Mouse (Mus musculus) ES-E14 (cell line): ENCODE data around the gene Rab15. TPM values are rescaled to one million over a fixed set of nuclear protein-coding genes. Genes with fewer than 3 reads are reported as not detected.

Experiments
- DNase-seq: peaks from one replicate; pipeline ENCODE4 v3.0.0-alpha.2; 2013; ENCODE audit warnings: low read depth, low spot score
- H3K27ac ChIP-seq: 2 replicates; pipeline ENCODE4 v1.5.1; 2012; ENCODE audit warnings: low read depth, mild to moderate bottlenecking, low read length, moderate library complexity, mixed read lengths; ENCODE audit not compliant: poor library complexity, insufficient read depth, severe bottlenecking
- H3K36me3 ChIP-seq: 2 replicates; pipeline ENCODE4 v1.6.1; 2012; ENCODE audit warnings: mild to moderate bottlenecking, low read length, moderate library complexity, mixed read lengths; ENCODE audit not compliant: control insufficient read depth, poor library complexity, insufficient read depth, severe bottlenecking
- H3K4me1 ChIP-seq, 2 experiments: fragments of 150-350 bp in 1 of 2; sonication (generic) in 1 of 2; 2 replicates each; pipeline ENCODE4 v1.6.1; 2012; ENCODE audit warnings: low read length in 2 of 2, mild to moderate bottlenecking in 1 of 2, mixed read lengths in 1 of 2; ENCODE audit not compliant: control insufficient read depth in 2 of 2, insufficient read depth in 2 of 2, poor library complexity in 1 of 2
- H3K4me3 ChIP-seq, 2 experiments: fragments of 150-350 bp in 1 of 2; sonication (generic) in 1 of 2; 2 replicates each; pipeline ENCODE4 v1.5.1; 2012; ENCODE audit warnings: low read length in 2 of 2, low read depth in 1 of 2, mild to moderate bottlenecking in 1 of 2, mixed read lengths in 1 of 2; ENCODE audit not compliant: insufficient read depth in 1 of 2, poor library complexity in 1 of 2, severe bottlenecking in 1 of 2
- H3K9ac ChIP-seq: 2 replicates; pipeline ENCODE4 v1.6.1; 2012; ENCODE audit warnings: low read depth, mild to moderate bottlenecking, low read length, mixed read lengths; ENCODE audit not compliant: poor library complexity, insufficient read depth, severe bottlenecking
- H3K9me3 ChIP-seq: fragments of 150-350 bp; sonication (generic); 2 replicates; pipeline ENCODE4 v1.6.1; 2012; ENCODE audit warnings: low read depth, mild to moderate bottlenecking, low read length; ENCODE audit not compliant: control insufficient read depth, insufficient read depth
- CHD2 ChIP-seq: IDR thresholded peaks from 2 replicates; pipeline ENCODE4 v1.6.1; 2014; ENCODE audit warnings: mild to moderate bottlenecking, low read depth, low read length, inconsistent platforms
- HCFC1 ChIP-seq: IDR thresholded peaks from 2 replicates; pipeline ENCODE4 v1.6.1; 2012; ENCODE audit warnings: low read length, inconsistent platforms, borderline replicate concordance; ENCODE audit not compliant: insufficient read depth
- MAFK ChIP-seq: IDR thresholded peaks from 2 replicates; pipeline ENCODE4 v1.6.1; 2014; ENCODE audit warnings: mild to moderate bottlenecking, low read depth, low read length, inconsistent platforms; ENCODE audit not compliant: insufficient read depth
- ZC3H11A ChIP-seq: IDR thresholded peaks from 2 replicates; pipeline ENCODE4 v1.6.1; 2012; ENCODE audit warnings: low read depth, mild to moderate bottlenecking, inconsistent platforms, low read length, borderline replicate concordance
- ZNF384 ChIP-seq: IDR thresholded peaks from 2 replicates; pipeline ENCODE4 v1.6.1; 2012; ENCODE audit warnings: low read depth, low read length, inconsistent platforms
- in situ Hi-C, 2 experiments: fragments of 600-800 bp; cut with MboI; formaldehyde crosslinking; loops; one replicate each; pipeline ENCODE4 v1.15.1; 2025; ENCODE audit warnings: low sequenced_read_pairs in 2 of 2, inconsistent platforms in 1 of 2; ENCODE audit not compliant: unreplicated experiment in 2 of 2
- total RNA-seq: library from RNA; depleted of rRNA; stranded (reverse); fragments of 300-350 nt; gene quantifications from 2 replicates; pipeline ENCODE4 v1.2.3, GENCODE M21; 2012

Rab15 gene
- total RNA-seq, 1 experiment, result 9.5 TPM

DNA sequence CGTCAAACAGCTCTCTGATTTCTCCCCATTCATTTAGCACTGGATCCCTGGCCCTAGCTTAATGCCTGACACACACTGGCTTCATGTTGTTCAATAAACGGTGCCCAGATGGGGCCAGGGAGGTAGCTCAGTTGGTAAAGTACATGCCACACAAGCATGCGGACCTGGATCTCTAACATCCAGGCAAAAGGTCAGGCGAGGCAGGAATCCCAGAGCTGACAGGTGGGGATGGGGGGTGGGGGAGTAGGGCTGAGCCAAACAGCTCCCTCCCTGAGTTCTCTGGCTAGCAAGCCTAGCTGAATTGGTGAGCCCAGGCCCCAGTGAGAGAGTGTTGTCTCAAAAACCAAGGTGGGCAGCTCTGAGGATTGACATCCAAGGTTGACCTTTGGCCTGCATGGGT lies 5.5 kb downstream of the Rab15 start:
- Histone ChIP-seq H3K27ac (no peak overlapping the region), H3K9ac (no peak overlapping the region), H3K4me3 (no peak overlapping the region)

GRCm38 (mm10) chr12:76816720-76817119 lies 6.0 kb downstream of the Rab15 start:
- Histone ChIP-seq H3K9ac (no peak overlapping the region), H3K4me1 (peaks cover 3 to 21% of the 10 kb centered on the region in 2 experiments; a peak in 2 of 4 replicates), H3K9me3 (no peaks in the 10 kb centered on the region), H3K4me3 (no peak overlapping the region), H3K27ac (no peak overlapping the region), H3K36me3 (peaks cover 5% of the 10 kb centered on the region; the same call in 1 of the 2 replicates)
- DNase-seq, result no peak
- in situ Hi-C loops, result no loop called here
- no peak for TF ChIP-seq CHD2
- TF ChIP-seq ZC3H11A, result no peak
- TF ChIP-seq MAFK, result no peak
- no peak for TF ChIP-seq HCFC1
- TF ChIP-seq ZNF384, result no peak

More for the DNA sequence above, 5.5 kb downstream of the Rab15 start:
- TF ChIP-seq HCFC1, result no peak
- TF ChIP-seq ZNF384, result no peak
- TF ChIP-seq CHD2, result no peak
- no peak for TF ChIP-seq MAFK
- no peak for TF ChIP-seq ZC3H11A
- Histone ChIP-seq H3K4me1 (peaks cover 3 to 21% of the 10 kb centered on the region in 2 experiments; a peak in 2 of 4 replicates), H3K9me3 (no peaks in the 10 kb centered on the region), H3K36me3 (peaks cover 5% of the 10 kb centered on the region; the same call in 1 of the 2 replicates)
- no peak for DNase-seq
- in situ Hi-C loops, result no loop called here

DNA sequence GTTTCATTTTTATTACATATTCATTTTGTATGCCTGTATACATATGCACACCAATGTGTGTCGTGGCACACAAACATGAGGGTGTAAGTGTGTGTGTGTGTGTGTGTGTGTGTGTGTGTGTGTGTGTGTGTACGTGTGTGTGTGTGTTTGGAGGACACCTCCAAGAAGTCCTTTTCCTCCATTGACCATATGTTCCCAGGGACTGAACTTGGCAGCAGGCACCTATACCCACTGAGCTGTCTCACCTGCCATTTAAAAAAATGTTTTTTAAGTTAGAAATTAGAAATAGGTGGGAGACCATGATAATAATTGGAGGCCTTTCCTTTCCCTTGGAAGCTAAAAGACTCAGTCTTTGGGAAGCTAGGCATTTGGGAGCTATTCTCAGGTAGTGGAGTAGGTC lies 8.6 kb downstream of the Rab15 start:
- no peak overlapping the region for H3K4me3 ChIP-seq
- in situ Hi-C loops, result no loop called here
- no peak overlapping the region for H3K9ac ChIP-seq
- no peaks in the 10 kb centered on the region for H3K9me3 ChIP-seq
- peaks cover 3 to 24% of the 10 kb centered on the region in 2 experiments; a peak in 2 of 4 replicates for H3K4me1 ChIP-seq
- DNase-seq, result no peak
- TF ChIP-seq MAFK (no peak), CHD2 (no peak), ZNF384 (no peak), ZC3H11A (no peak), HCFC1 (no peak)
- no peak overlapping the region for H3K27ac ChIP-seq
- peaks cover 5% of the 10 kb centered on the region; the same call in 1 of the 2 replicates for H3K36me3 ChIP-seq

DNA sequence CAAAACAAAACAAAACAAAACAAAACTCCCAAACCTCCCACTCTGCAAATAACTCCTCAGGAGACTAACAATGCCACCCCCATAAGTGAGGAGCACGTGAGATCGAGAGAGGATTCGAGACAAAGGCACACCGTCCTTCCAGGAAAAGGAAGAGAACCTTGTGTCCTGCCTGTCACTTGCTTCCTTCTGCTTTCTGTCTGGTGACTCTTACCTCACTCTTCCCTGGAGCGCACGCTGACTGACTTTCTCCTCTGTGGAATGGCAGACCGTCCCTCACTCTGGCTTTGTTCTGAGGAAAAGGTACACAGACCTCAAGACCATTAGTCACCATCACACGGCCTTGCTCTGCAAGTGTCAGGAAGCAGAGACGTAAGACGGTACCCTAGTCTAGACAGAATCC lies 9.2 kb downstream of the Rab15 start:
- Histone ChIP-seq H3K9me3 (no peaks in the 10 kb centered on the region), H3K4me3 (no peak overlapping the region), H3K4me1 (peaks cover 1 to 21% of the 10 kb centered on the region in 2 experiments; a peak in 2 of 4 replicates), H3K9ac (no peak overlapping the region), H3K27ac (no peak overlapping the region), H3K36me3 (peaks cover 5% of the 10 kb centered on the region; the same call in 1 of the 2 replicates)
- no peak for DNase-seq
- in situ Hi-C loops, result no loop called here
- TF ChIP-seq CHD2 (no peak), HCFC1 (no peak)

GRCm38 (mm10) chr12:76811006-76811405 lies 11.7 kb downstream of the Rab15 start:
- TF ChIP-seq MAFK (no peak), HCFC1 (no peak), ZNF384 (no peak), CHD2 (no peak), ZC3H11A (no peak)
- in situ Hi-C loops, result no loop called here
- peaks cover 0 to 12% of the 10 kb centered on the region in 2 experiments; a peak in 1 of 4 replicates for H3K4me1 ChIP-seq
- H3K9me3 ChIP-seq, result no peaks in the 10 kb centered on the region
- no peak overlapping the region for H3K27ac ChIP-seq
- no peak overlapping the region for H3K4me3 ChIP-seq
- H3K9ac ChIP-seq, result no peak overlapping the region
- no peak for DNase-seq
- peaks cover 5% of the 10 kb centered on the region; the same call in 1 of the 2 replicates for H3K36me3 ChIP-seq
